Mouse (Mus musculus) subcutaneous adipose tissue, adult 2 months (tissue): ENCODE measurements around the gene Aldh2. TPM values are rescaled to one million over a fixed set of nuclear protein-coding genes. Genes with fewer than 3 reads are reported as not detected.

Source experiments
- polyA plus RNA-seq: library from polyadenylated mRNA; depleted of rRNA; stranded (reverse); fragments of >200 nt; gene quantifications from 2 replicates; pipeline ENCODE4 v1.2.3, GENCODE M21; 2012; ENCODE audit warnings: low replicate concordance; rRNA removed

Aldh2 gene
- 885 and 1,194 TPM in 2 replicates for polyA plus RNA-seq

GRCm38 (mm10) chr5:121593451-121594401 lies at the start of gene Aldh2:
Aldh2 (minus strand) TSS chr5:121593824.

DNA sequence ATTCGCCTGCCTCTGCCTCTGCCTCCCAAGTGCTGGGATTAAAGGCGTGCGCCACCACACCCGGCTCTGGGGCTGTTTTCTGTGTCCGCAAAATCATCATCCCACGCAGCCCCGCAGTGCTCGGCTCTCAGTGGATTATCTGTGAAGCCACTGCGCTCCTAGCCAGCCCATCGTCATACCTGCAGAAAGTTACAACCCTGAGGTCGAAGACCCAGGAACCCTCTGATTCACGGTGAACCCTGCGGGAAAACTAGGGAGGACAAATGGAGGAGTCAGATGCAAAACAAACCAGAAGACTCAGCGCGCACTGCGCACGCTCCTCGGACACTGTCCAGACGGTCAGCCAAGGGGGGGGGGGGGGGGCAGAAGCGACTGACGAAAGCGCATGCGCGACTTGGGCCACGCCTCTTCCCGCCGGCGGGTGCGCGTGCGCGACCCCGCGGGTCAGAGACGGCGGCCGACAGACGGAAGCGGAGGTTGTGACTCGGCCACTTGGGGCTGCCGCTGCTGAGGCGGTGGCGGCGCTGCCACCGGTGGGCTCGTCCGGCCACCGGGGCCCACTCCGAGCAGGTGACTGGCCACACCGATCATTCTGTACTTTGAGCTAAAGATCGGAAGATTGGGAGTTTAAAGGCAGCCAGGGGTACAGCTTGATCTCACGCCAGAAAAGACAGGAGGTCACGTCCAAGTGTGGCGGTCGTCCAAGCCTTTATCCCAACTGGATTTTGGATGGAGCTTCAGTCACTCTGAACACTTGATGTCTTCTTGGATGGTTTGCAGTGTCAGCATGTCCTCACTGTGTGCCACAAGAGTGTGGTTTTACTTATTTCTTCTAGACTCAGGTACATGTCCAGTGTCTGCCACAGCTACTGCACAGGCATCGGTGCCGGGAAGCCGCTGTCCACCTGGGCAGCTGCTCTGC lies 25.2 kb upstream of the Aldh2 start, which contains the start of gene Acad12:
TSS of gene Acad12 (minus strand) at position 347 of the 922 bp plus-strand sequence.

DNA sequence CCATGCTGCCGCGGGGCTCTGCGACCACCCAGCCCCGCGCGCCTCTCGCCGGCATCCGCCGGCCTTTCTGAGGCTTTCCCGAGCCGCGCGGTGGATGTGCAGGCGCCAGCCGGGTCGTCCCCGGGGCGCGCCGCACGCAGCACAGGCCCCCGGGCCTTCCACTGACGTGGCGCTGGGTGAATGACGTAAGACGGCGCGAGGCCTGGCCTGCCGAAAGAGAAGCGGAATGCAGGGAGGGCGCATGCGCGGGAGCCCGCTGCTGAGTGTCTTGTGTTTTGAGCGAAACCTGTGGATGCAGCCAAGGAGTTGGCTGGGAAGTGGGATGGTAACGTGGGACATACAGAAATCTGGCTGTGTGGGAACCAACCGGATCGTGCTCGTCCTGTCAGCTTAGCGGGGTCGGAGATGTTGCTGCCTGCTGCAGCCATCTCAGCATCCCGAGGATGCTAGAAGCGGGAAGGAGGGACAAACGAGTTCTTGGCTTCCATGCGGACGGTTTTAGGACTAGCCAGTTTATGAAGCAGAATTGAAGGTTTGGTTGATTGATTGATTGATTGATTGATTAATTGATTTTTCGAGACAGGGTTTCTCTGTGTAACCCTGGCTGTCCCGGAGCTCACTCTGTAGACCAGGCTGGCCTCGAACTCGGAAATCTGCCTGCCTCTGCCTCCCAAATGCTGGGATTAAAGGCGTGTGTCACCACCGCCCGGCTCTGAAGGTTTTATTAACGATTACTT lies 47.7 kb downstream of the Aldh2 start, which contains the start of gene Mapkapk5:
TSS of gene Mapkapk5 (minus strand) at position 113 of the 737 bp plus-strand sequence.

GRCm38 (mm10) chr5:121544910-121545792 lies 48.5 kb downstream of the Aldh2 start, which contains the start of the genes Adam1a and Gm42878:
Adam1a (minus strand) TSS chr5:121545482.
Gm42878 (minus strand) TSS chr5:121545482.

Other genes starting within 250 kb of the Aldh2 start
- gene Trafd1, start 208.2 kb downstream of the Aldh2 start, polyA plus RNA-seq, result 99.1 and 169 TPM in 2 replicates
- 8.0 and 18.1 TPM in 2 replicates for gene Naa25, start 195.9 kb downstream of the Aldh2 start, polyA plus RNA-seq
- gene Tmem116, start 141.9 kb downstream of the Aldh2 start, polyA plus RNA-seq, result 1.7 and 2.2 TPM in 2 replicates
- 57.6 and 60.9 TPM in 2 replicates for gene Erp29, start 141.3 kb downstream of the Aldh2 start, polyA plus RNA-seq
- gene Adam1b, start 90.4 kb downstream of the Aldh2 start, polyA plus RNA-seq, result not detected in 2 replicates
- gene Adam1a, start 48.3 kb downstream of the Aldh2 start, polyA plus RNA-seq, result 5.4 and 5.8 TPM in 2 replicates
- gene Gm42878, start 48.3 kb downstream of the Aldh2 start, polyA plus RNA-seq, result 0.20 and 0.35 TPM in 2 replicates
- gene Mapkapk5, start 47.9 kb downstream of the Aldh2 start, polyA plus RNA-seq, result 56.5 and 56.7 TPM in 2 replicates
- gene Acad12, start 25.1 kb upstream of the Aldh2 start, polyA plus RNA-seq, result 14.6 and 40.9 TPM in 2 replicates
- 12.5 and 12.6 TPM in 2 replicates for gene Acad10, start 66.7 kb upstream of the Aldh2 start, polyA plus RNA-seq
- 25.7 and 28.2 TPM in 2 replicates for gene Brap, start 66.7 kb upstream of the Aldh2 start, polyA plus RNA-seq
- gene Atxn2, start 117.5 kb upstream of the Aldh2 start, polyA plus RNA-seq, result 97.5 and 137 TPM in 2 replicates
- gene Sh2b3, start 243.8 kb upstream of the Aldh2 start, polyA plus RNA-seq, result 34.1 and 35.1 TPM in 2 replicates